Mouse (Mus musculus) CH12.LX (cell line): ENCODE results near the gene 1700001J03Rik. TPM values are rescaled to one million over a fixed set of nuclear protein-coding genes. Genes with fewer than 3 reads are reported as not detected.
A peak's percentile ranks its signal among the peaks of the same experiment; 100 is the strongest.

ENCODE experiments used
- DNase-seq: peaks from one replicate; pipeline ENCODE4 v3.0.0-alpha.2; 2013; ENCODE audit errors: extremely low read depth
- H3K27ac ChIP-seq: 2 replicates; pipeline ENCODE4 v1.5.1; 2012; ENCODE audit warnings: low read depth, mild to moderate bottlenecking, control low read depth, moderate library complexity; ENCODE audit not compliant: insufficient read depth
- H3K27me3 ChIP-seq: replicated peaks from 2 replicates; pipeline ENCODE3; 2012; ENCODE audit warnings: inconsistent platforms
- H3K36me3 ChIP-seq, 2 experiments: replicated peaks in 1 of 2; 2 replicates each; pipeline versions ENCODE3 to v1.6.1; 2012; ENCODE audit warnings: inconsistent platforms in 1 of 2, low read length in 1 of 2, mild to moderate bottlenecking in 1 of 2, mixed read lengths in 1 of 2, moderate library complexity in 1 of 2; ENCODE audit not compliant: control insufficient read depth in 1 of 2, insufficient read depth in 1 of 2
- H3K4me1 ChIP-seq, 2 experiments: 2 replicates each; pipeline ENCODE4 v1.6.1; 2012; ENCODE audit warnings: inconsistent platforms in 1 of 2, moderate library complexity in 1 of 2; ENCODE audit not compliant: insufficient read depth in 2 of 2, control insufficient read depth in 1 of 2
- H3K4me2 ChIP-seq: 2 replicates; pipeline ENCODE4 v1.6.1; 2012; ENCODE audit warnings: low read depth, mild to moderate bottlenecking, control low read depth; ENCODE audit not compliant: poor library complexity, insufficient read depth, severe bottlenecking
- H3K4me3 ChIP-seq, 3 experiments: fragments of 150-350 bp in 1 of 3; sonication (generic) in 1 of 3; replicated peaks in 1 of 3; 2 replicates each; pipeline versions ENCODE3 to v1.5.1; 2011 to 2012; ENCODE audit warnings: low read depth in 2 of 3, low read length in 2 of 3, mild to moderate bottlenecking in 2 of 3, moderate library complexity in 2 of 3, control low read depth in 1 of 3, improper control_type of control experiment in 1 of 3, inconsistent platforms in 1 of 3, mixed read lengths in 1 of 3; ENCODE audit not compliant: poor library complexity in 1 of 3
- H3K79me2 ChIP-seq: replicated peaks from 2 replicates; pipeline ENCODE4 v1.6.1; 2012; ENCODE audit warnings: mild to moderate bottlenecking, moderate library complexity; ENCODE audit not compliant: control insufficient read depth, poor library complexity, insufficient read depth, severe bottlenecking; ENCODE audit errors: extremely low read depth
- H3K9ac ChIP-seq: 2 replicates; pipeline ENCODE4 v1.6.1; 2012; ENCODE audit warnings: low read depth, mild to moderate bottlenecking, control low read depth, moderate library complexity; ENCODE audit not compliant: insufficient read depth
- H3K9me3 ChIP-seq: replicated peaks from 2 replicates; pipeline ENCODE3; 2012; ENCODE audit warnings: low read length, inconsistent platforms, mixed read lengths
- BHLHE40 ChIP-seq: IDR thresholded peaks from 2 replicates; pipeline ENCODE4 v1.6.1; 2011; ENCODE audit warnings: mild to moderate bottlenecking, low read depth, low read length, improper control_type of control experiment
- CHD1 ChIP-seq: IDR thresholded peaks from 2 replicates; pipeline ENCODE4 v1.6.1; 2012; ENCODE audit warnings: low read depth, low read length, improper control_type of control experiment, inconsistent platforms
- CHD2 ChIP-seq: IDR thresholded peaks from 2 replicates; pipeline ENCODE4 v1.6.1; 2011; ENCODE audit warnings: low read length, improper control_type of control experiment
- E2F4 ChIP-seq: IDR thresholded peaks from 2 replicates; pipeline ENCODE4 v1.6.1; 2011; ENCODE audit warnings: low read depth, low read length, improper control_type of control experiment; ENCODE audit not compliant: insufficient replicate concordance
- ELF1 ChIP-seq: IDR thresholded peaks from 2 replicates; pipeline ENCODE4 v1.6.1; 2014; ENCODE audit warnings: low read depth, mild to moderate bottlenecking, inconsistent platforms, low read length, improper control_type of control experiment
- ETS1 ChIP-seq: conservative IDR thresholded peaks from 2 replicates; pipeline ENCODE4 v1.6.1; 2012; ENCODE audit warnings: low read depth, mild to moderate bottlenecking, inconsistent platforms, low read length, improper control_type of control experiment, moderate library complexity
- GABPA ChIP-seq: IDR thresholded peaks from 2 replicates; pipeline ENCODE4 v1.6.1; 2012; ENCODE audit warnings: low read depth, low read length, improper control_type of control experiment, inconsistent platforms; ENCODE audit not compliant: insufficient replicate concordance
- HCFC1 ChIP-seq: IDR thresholded peaks from 2 replicates; pipeline ENCODE4 v1.6.1; 2012; ENCODE audit warnings: low read depth, mild to moderate bottlenecking, inconsistent platforms, low read length, improper control_type of control experiment
- IRF4 ChIP-seq: IDR thresholded peaks from 2 replicates; pipeline ENCODE4 v1.6.1; 2014; ENCODE audit warnings: low read depth, mild to moderate bottlenecking, inconsistent platforms, low read length, improper control_type of control experiment
- JUN ChIP-seq: IDR thresholded peaks from 2 replicates; pipeline ENCODE4 v1.6.1; 2011; ENCODE audit warnings: low read depth, mild to moderate bottlenecking, low read length, improper control_type of control experiment, moderate library complexity; ENCODE audit not compliant: insufficient read depth
- JUND ChIP-seq: conservative IDR thresholded peaks from 2 replicates; pipeline ENCODE4 v1.6.1; 2011; ENCODE audit warnings: low read depth, low read length, improper control_type of control experiment
- KAT2A ChIP-seq: IDR thresholded peaks from 2 replicates; pipeline ENCODE4 v1.6.1; 2012; ENCODE audit warnings: low read length, improper control_type of control experiment, inconsistent platforms; ENCODE audit not compliant: insufficient replicate concordance
- MAX ChIP-seq: IDR thresholded peaks from 2 replicates; pipeline ENCODE4 v1.6.1; 2011; ENCODE audit warnings: low read length, improper control_type of control experiment
- MAZ ChIP-seq: IDR thresholded peaks from 2 replicates; pipeline ENCODE4 v1.6.1; 2012; ENCODE audit warnings: low read depth, mild to moderate bottlenecking, inconsistent platforms, low read length, improper control_type of control experiment, moderate library complexity
- MEF2A ChIP-seq: IDR thresholded peaks from 2 replicates; pipeline ENCODE4 v1.6.1; 2014; ENCODE audit warnings: low read depth, mild to moderate bottlenecking, inconsistent platforms, low read length, improper control_type of control experiment, borderline replicate concordance
- MXI1 ChIP-seq: IDR thresholded peaks from 2 replicates; pipeline ENCODE4 v1.6.1; 2011; ENCODE audit warnings: mild to moderate bottlenecking, low read depth, low read length, improper control_type of control experiment
- MYC ChIP-seq: IDR thresholded peaks from 2 replicates; pipeline ENCODE4 v1.6.1; 2011; ENCODE audit warnings: low read depth, mild to moderate bottlenecking, improper control_type of control experiment, low read length
- NELFE ChIP-seq: IDR thresholded peaks from 2 replicates; pipeline ENCODE4 v1.6.1; 2011; ENCODE audit warnings: low read depth, low read length, improper control_type of control experiment
- NRF1 ChIP-seq: IDR thresholded peaks from 2 replicates; pipeline ENCODE4 v1.6.1; 2014; ENCODE audit warnings: low read depth, mild to moderate bottlenecking, inconsistent platforms, low read length, improper control_type of control experiment, moderate library complexity
- POLR2A ChIP-seq: IDR thresholded peaks from 2 replicates; pipeline ENCODE4 v1.6.1; 2011; ENCODE audit warnings: low read depth, mild to moderate bottlenecking, improper control_type of control experiment, low read length
- POLR2AphosphoS2 ChIP-seq: IDR thresholded peaks from 2 replicates; pipeline ENCODE4 v1.6.1; 2011; ENCODE audit warnings: low read depth, low read length, improper control_type of control experiment
- RAD21 ChIP-seq: IDR thresholded peaks from 2 replicates; pipeline ENCODE4 v1.6.1; 2011; ENCODE audit warnings: low read depth, mild to moderate bottlenecking, low read length, improper control_type of control experiment, moderate library complexity
- RCOR1 ChIP-seq: conservative IDR thresholded peaks from 2 replicates; pipeline ENCODE4 v1.6.1; 2012; ENCODE audit warnings: low read depth, mild to moderate bottlenecking, inconsistent platforms, low read length, improper control_type of control experiment
- SIN3A ChIP-seq: IDR thresholded peaks from 2 replicates; pipeline ENCODE4 v1.6.1; 2012; ENCODE audit warnings: low read length, improper control_type of control experiment, inconsistent platforms
- TBP ChIP-seq: conservative IDR thresholded peaks from 2 replicates; pipeline ENCODE4 v1.6.1; 2011; ENCODE audit warnings: low read depth, low read length, improper control_type of control experiment
- UBTF ChIP-seq: IDR thresholded peaks from 2 replicates; pipeline ENCODE4 v1.6.1; 2012; ENCODE audit warnings: low read depth, mild to moderate bottlenecking, inconsistent platforms, low read length, improper control_type of control experiment, moderate library complexity
- USF2 ChIP-seq: conservative IDR thresholded peaks from 2 replicates; pipeline ENCODE4 v1.6.1; 2011; ENCODE audit warnings: low read depth, low read length, improper control_type of control experiment
- ZC3H11A ChIP-seq: IDR thresholded peaks from 2 replicates; pipeline ENCODE4 v1.6.1; 2012; ENCODE audit warnings: low read depth, mild to moderate bottlenecking, inconsistent platforms, low read length, improper control_type of control experiment
- ZMIZ1 ChIP-seq: IDR thresholded peaks from 2 replicates; pipeline ENCODE4 v1.6.1; 2012; ENCODE audit warnings: low read depth, mild to moderate bottlenecking, inconsistent platforms, low read length, improper control_type of control experiment
- dilution Hi-C: fragments of 300-500 bp; cut with MboI; formaldehyde crosslinking; loops from 2 replicates; pipeline ENCODE4 v1.14.3; 2020; ENCODE audit warnings: low sequenced_read_pairs; ENCODE audit not compliant: extremely low pct_unique_long_range_greater_than_20kb, extremely low pct_ligation_motif_present
- in situ Hi-C: fragments of 300-500 bp; cut with MboI; formaldehyde crosslinking; loops from 3 replicates; pipeline ENCODE4 v1.14.3; 2019; ENCODE audit warnings: low sequenced_read_pairs, low pct_ligation_motif_present, low pct_unique_long_range_greater_than_20kb, mixed read lengths
- polyA plus RNA-seq: library from polyadenylated mRNA; unstranded; fragments of >175 nt; gene quantifications from 2 replicates; pipeline ENCODE4 v1.2.1, GENCODE M21; 2012; ENCODE audit warnings: low read depth; ENCODE audit not compliant: insufficient read length
- total RNA-seq, 2 experiments: library from RNA; depleted of rRNA; stranded (reverse); fragments of 300-350 nt in 1 of 2; fragments of >200 nt in 1 of 2; gene quantifications; 2 replicates each; pipeline ENCODE4 v1.2.3; 2012 to 2014

Gene 1700001J03Rik
- total and polyA plus RNA-seq, 3 experiments, result not detected

- TF ChIP-seq RAD21, result no peak
- no peak for TF ChIP-seq POLR2A
- in situ Hi-C loops, result no loop called here
- H3K27me3 ChIP-seq, result no peaks in the 10 kb centered on the region
- peaks cover 24% of the 10 kb centered on the region for H3K79me2 ChIP-seq
- dilution Hi-C loops, result no loop called here
- no peaks in the 10 kb centered on the region for H3K9me3 ChIP-seq
- peak overlapping the region; percentile 92; the same call in 1 of the 2 replicates for H3K27ac ChIP-seq
- H3K4me2 ChIP-seq, result peak overlapping the region; percentile 40
- peaks cover 3 to 30% of the 10 kb centered on the region in 2 experiments; a peak in 2 of 4 replicates for H3K4me1 ChIP-seq
- no peak for DNase-seq
- H3K36me3 ChIP-seq, result peaks cover 16 to 29% of the 10 kb centered on the region in 2 experiments
- peak overlapping the region; percentile 72 to 88 (median 82) for H3K4me3 ChIP-seq
- H3K9ac ChIP-seq, result peak overlapping the region; percentile 92
Observed at GRCm38 (mm10) chr5:146221722-146222121, 36.6 kb upstream of the 1700001J03Rik start.

GRCm38 (mm10) chr5:146220879-146221714, 36.0 kb upstream of the 1700001J03Rik start, which contains the start of gene Rnf6:
Gene Rnf6, minus strand, starts transcription at chr5:146221555.
- Histone ChIP-seq H3K9me3 (no peaks in the 10 kb centered on the region), H3K27me3 (no peaks in the 10 kb centered on the region), H3K4me3 (peak within 1 kb of the TSS; percentile 72 to 88 (median 82)), H3K27ac (peak within 1 kb of the TSS; percentile 92), H3K4me1 (peaks cover 3 to 30% of the 10 kb centered on the region in 2 experiments; a peak in 2 of 4 replicates), H3K9ac (peak within 1 kb of the TSS; percentile 92), H3K4me2 (peak within 1 kb of the TSS; percentile 64), H3K79me2 (peaks cover 24% of the 10 kb centered on the region), H3K36me3 (peaks cover 18 to 31% of the 10 kb centered on the region in 2 experiments)
- dilution Hi-C loops, result no loop called here
- in situ Hi-C loops, result no loop called here
- DNase-seq, result peak; percentile 98
- peak; percentile 76; the same call in 1 of the 2 replicates for TF ChIP-seq ZMIZ1
- TF ChIP-seq RAD21, result no peak
- TF ChIP-seq BHLHE40, result peak; percentile 30; the same call in 1 of the 2 replicates
- 0 out of 2 replicates have a peak, but pooled peaks have one; percentile 27 for TF ChIP-seq E2F4
- peak; percentile 59; the same call in 1 of the 2 replicates for TF ChIP-seq MEF2A
- peak; percentile 91 for TF ChIP-seq MAZ
- no peak for TF ChIP-seq ZC3H11A
- no peak for TF ChIP-seq GABPA
- peak; percentile 74 for TF ChIP-seq NRF1
- no peak for TF ChIP-seq JUN
- TF ChIP-seq KAT2A, result 0 out of 2 replicates have a peak, but pooled peaks have one; percentile 65
- TF ChIP-seq ELF1, result peak; percentile 82
- TF ChIP-seq CHD1, result 0 out of 2 replicates have a peak, but pooled peaks have one; percentile 36
- TF ChIP-seq MXI1, result peak; percentile 71; the same call in 1 of the 2 replicates
- peak; percentile 55; the same call in 1 of the 2 replicates for TF ChIP-seq IRF4
- peak; percentile 77; the same call in 1 of the 2 replicates for TF ChIP-seq POLR2AphosphoS2
- peak; percentile 75 for TF ChIP-seq RCOR1
- TF ChIP-seq SIN3A, result peak; percentile 90
- no peak for TF ChIP-seq USF2
- TF ChIP-seq UBTF, result peak; percentile 82
- peak; percentile 88 for TF ChIP-seq NELFE
- TF ChIP-seq JUND, result no peak
- 0 out of 2 replicates have a peak, but pooled peaks have one; percentile 36 for TF ChIP-seq MYC
- peak; percentile 50; the same call in 1 of the 2 replicates for TF ChIP-seq TBP
- TF ChIP-seq CHD2, result peak; percentile 89
- peak; percentile 81 for TF ChIP-seq HCFC1
- peak; percentile 19; the same call in 1 of the 2 replicates for TF ChIP-seq ETS1
- TF ChIP-seq POLR2A, result peak; percentile 83
- peak; percentile 30 for TF ChIP-seq MAX
